Mouse (Mus musculus) ES-Bruce4 (cell line): ENCODE results near the gene Pomc. TPM values are rescaled to one million over a fixed set of nuclear protein-coding genes. Genes with fewer than 3 reads are reported as not detected.

Experiments
- H3K27ac ChIP-seq: 2 replicates; pipeline ENCODE4 v1.5.1; 2012; ENCODE audit warnings: low read length, inconsistent platforms; ENCODE audit not compliant: insufficient read depth
- H3K27me3 ChIP-seq: 2 replicates; pipeline ENCODE4 v1.6.1; 2012; ENCODE audit warnings: mild to moderate bottlenecking, low read length, inconsistent platforms; ENCODE audit not compliant: control insufficient read depth, poor library complexity, insufficient read depth, severe bottlenecking
- H3K36me3 ChIP-seq: 2 replicates; pipeline ENCODE4 v1.6.1; 2012; ENCODE audit warnings: inconsistent platforms, mild to moderate bottlenecking, low read length, moderate library complexity; ENCODE audit not compliant: control insufficient read depth, poor library complexity, insufficient read depth, severe bottlenecking
- H3K4me1 ChIP-seq: one replicate; pipeline ENCODE4 v1.8.1; 2011; ENCODE audit warnings: low read length; ENCODE audit not compliant: control insufficient read depth, insufficient read depth
- H3K4me3 ChIP-seq: 2 replicates; pipeline ENCODE4 v1.5.1; 2011; ENCODE audit warnings: low read depth, mild to moderate bottlenecking, low read length
- H3K9ac ChIP-seq: 2 replicates; pipeline ENCODE4 v1.6.1; 2012; ENCODE audit warnings: low read depth, mild to moderate bottlenecking, inconsistent platforms; ENCODE audit not compliant: poor library complexity, severe bottlenecking
- H3K9me3 ChIP-seq: replicated peaks from 2 replicates; pipeline ENCODE4 v1.6.1; 2012; ENCODE audit warnings: mild to moderate bottlenecking, low read length, inconsistent platforms; ENCODE audit not compliant: control insufficient read depth, poor library complexity, insufficient read depth, severe bottlenecking
- CTCF ChIP-seq: IDR thresholded peaks from one replicate; pipeline ENCODE4 v1.8.1; 2011; ENCODE audit warnings: low read depth, low read length
- EP300 ChIP-seq: IDR thresholded peaks from 2 replicates; pipeline ENCODE4 v1.6.1; 2011; ENCODE audit warnings: low read depth, low read length; ENCODE audit not compliant: insufficient read depth
- POLR2A ChIP-seq: IDR thresholded peaks from one replicate; pipeline ENCODE4 v1.8.1; 2011; ENCODE audit warnings: low read length; ENCODE audit not compliant: insufficient read depth
- polyA plus RNA-seq: library from polyadenylated mRNA; stranded (reverse); fragments of >200 nt; gene quantifications from 2 replicates; pipeline ENCODE4 v1.2.4, GENCODE M21; 2011; ENCODE audit warnings: low read depth; ENCODE audit not compliant: missing spikeins, insufficient read depth, insufficient read length

Gene Pomc
- polyA plus RNA-seq, 1 experiment: not detected

DNA sequence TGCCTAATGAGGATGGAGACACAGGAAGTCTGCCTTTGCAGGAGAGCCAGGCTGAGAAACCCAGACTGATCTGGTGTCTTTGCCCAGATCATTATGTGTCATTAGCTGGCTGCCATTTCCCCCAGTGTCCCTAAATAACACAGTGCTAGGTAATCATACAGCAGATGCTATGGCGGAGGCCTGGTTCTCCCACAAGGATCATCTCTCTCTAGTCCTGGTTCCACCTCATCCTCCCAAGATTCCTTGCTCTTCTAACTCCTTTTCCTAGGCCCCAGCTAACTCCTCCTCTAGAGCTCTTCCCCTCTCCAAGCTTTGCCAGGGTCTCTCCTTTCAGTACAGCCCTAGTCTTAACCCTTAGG lies 26.2 kb downstream of the Pomc start:
- H3K36me3 ChIP-seq: no peaks in the 10 kb centered on the region
- peak overlapping the region; percentile 27 for H3K4me3 ChIP-seq
- H3K9ac ChIP-seq: no peak overlapping the region
- H3K27ac ChIP-seq: peak overlapping the region; percentile 36
- no peaks in the 10 kb centered on the region for H3K4me1 ChIP-seq
- no peaks in the 10 kb centered on the region for H3K9me3 ChIP-seq
- TF ChIP-seq CTCF: no peak
- TF ChIP-seq POLR2A: no peak
- TF ChIP-seq EP300: no peak
- H3K27me3 ChIP-seq: no peaks in the 10 kb centered on the region

DNA sequence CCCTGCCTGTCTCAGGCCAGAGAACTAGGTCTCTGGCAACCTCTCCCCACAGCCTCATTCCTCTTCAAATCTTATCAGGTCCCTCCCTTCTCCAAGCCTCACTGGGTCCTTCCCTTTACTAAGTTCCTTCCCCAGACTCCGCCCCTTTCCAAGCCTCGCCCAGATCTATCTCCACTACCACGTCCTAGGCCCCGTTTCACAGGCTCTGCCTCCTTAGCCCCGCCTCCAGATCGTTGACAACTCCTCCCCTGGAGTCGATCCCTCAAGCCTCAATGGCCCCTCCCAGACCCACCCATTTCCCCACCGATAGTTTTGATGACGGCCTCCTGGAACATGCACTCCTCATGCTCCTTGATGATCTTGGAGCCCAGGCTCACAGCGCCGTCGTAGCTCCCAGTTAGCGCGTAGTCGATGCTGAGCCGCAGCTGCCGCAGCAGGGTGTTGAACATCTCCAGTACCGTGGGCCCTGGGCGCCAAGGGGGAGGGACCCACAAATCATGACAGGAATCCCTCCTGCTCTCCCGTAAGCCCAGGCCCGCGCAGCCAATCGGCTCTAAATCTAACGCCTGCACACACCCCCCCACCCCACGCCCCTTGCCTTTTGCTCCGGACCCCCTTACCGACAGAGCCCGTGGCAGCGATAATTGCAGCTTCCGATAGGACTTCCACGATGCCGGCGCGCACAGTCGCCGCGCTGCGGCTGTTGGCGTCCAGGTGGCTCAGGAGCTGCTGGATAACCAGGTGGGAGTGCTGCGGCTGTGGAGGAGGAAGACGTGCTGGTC lies 26.8 kb downstream of the Pomc start:
- peak overlapping the region; percentile 16 for H3K9ac ChIP-seq
- no peaks in the 10 kb centered on the region for H3K4me1 ChIP-seq
- peak overlapping the region; percentile 93 for H3K4me3 ChIP-seq
- H3K9me3 ChIP-seq: no peaks in the 10 kb centered on the region
- H3K27me3 ChIP-seq: no peaks in the 10 kb centered on the region
- no peaks in the 10 kb centered on the region for H3K36me3 ChIP-seq
- peak overlapping the region; percentile 36 for H3K27ac ChIP-seq
- no peak for TF ChIP-seq POLR2A
- TF ChIP-seq EP300: no peak

DNA sequence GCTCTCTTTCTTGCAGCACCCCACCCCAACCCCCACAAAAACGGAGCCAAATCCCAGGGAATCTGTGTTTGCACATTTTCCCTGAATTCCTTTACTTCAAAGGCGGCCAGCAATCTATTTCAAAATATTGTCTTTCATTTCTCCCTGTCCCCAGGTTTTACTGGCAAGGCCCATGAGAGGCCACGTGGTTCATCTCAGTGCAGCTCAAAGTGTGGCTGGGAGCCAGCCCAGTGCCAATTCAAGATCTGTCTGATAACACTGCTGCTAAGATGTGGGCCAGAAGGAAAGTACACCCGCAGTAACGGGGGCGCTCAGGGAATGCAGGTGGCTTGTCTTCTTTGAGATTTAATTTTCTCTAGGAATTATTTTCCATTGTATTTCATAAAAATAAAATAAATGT lies 27.5 kb downstream of the Pomc start:
- no peak for TF ChIP-seq POLR2A
- TF ChIP-seq EP300: no peak
- TF ChIP-seq CTCF: no peak
- no peak overlapping the region for H3K27ac ChIP-seq
- H3K9ac ChIP-seq: peak overlapping the region; percentile 16

DNA sequence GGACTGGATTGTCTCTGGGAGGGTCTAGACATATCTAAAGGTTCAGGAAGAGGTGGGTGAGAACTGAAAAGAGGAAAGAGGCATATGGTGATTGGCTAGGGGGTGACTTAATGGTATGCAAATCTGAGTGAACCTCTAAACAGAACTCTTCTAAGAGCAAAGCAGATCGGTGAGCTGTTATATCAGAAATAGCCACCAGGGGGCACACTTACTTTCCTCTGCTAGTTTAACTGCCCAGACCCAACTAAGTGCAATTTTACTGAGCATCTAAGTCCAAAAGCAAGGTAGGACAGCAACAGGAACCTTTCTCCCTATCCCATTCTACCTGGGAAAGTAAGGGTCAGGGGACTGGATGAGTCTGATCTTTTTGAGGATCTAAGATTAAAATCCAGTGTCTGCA lies 29.0 kb downstream of the Pomc start:
- no peak for TF ChIP-seq EP300
- TF ChIP-seq CTCF: peak; percentile 20
- TF ChIP-seq POLR2A: no peak
- H3K9ac ChIP-seq: no peak overlapping the region
- no peaks in the 10 kb centered on the region for H3K36me3 ChIP-seq
- H3K27me3 ChIP-seq: no peaks in the 10 kb centered on the region
- H3K4me3 ChIP-seq: no peak overlapping the region
- no peaks in the 10 kb centered on the region for H3K9me3 ChIP-seq
- H3K27ac ChIP-seq: no peak overlapping the region
- no peaks in the 10 kb centered on the region for H3K4me1 ChIP-seq

More for the DNA sequence above, 27.5 kb downstream of the Pomc start:
- 0 out of 2 replicates have a peak overlapping the region, but pooled peaks have one; percentile 93 for H3K4me3 ChIP-seq
- H3K36me3 ChIP-seq: no peaks in the 10 kb centered on the region
- H3K4me1 ChIP-seq: no peaks in the 10 kb centered on the region
- H3K9me3 ChIP-seq: no peaks in the 10 kb centered on the region
- H3K27me3 ChIP-seq: no peaks in the 10 kb centered on the region

DNA sequence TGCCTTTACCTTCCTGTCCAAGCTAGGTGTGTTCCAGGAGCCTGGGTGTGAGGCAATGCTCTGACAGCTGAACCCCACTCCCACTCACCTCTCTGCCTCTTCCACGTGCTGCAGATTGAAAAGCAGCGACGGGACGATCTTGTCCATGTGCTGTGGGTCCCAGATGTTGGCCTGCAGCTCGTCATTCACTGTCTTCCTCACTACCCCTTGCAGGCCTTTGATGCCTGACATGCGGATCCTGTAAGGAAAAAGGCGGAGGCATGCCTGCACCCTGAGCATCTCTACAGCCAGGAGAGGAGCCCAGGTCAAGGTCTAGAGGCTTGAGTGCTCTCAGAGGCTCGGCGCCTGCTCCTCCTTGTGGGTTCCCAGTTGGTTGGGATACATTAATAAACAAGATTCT lies 29.7 kb downstream of the Pomc start:
- H3K9ac ChIP-seq: no peak overlapping the region
- no peaks in the 10 kb centered on the region for H3K27me3 ChIP-seq
- no peak overlapping the region for H3K4me3 ChIP-seq
- no peak overlapping the region for H3K27ac ChIP-seq
- no peaks in the 10 kb centered on the region for H3K4me1 ChIP-seq
- no peaks in the 10 kb centered on the region for H3K9me3 ChIP-seq
- no peaks in the 10 kb centered on the region for H3K36me3 ChIP-seq
- no peak for TF ChIP-seq EP300
- TF ChIP-seq POLR2A: no peak
- TF ChIP-seq CTCF: no peak

DNA sequence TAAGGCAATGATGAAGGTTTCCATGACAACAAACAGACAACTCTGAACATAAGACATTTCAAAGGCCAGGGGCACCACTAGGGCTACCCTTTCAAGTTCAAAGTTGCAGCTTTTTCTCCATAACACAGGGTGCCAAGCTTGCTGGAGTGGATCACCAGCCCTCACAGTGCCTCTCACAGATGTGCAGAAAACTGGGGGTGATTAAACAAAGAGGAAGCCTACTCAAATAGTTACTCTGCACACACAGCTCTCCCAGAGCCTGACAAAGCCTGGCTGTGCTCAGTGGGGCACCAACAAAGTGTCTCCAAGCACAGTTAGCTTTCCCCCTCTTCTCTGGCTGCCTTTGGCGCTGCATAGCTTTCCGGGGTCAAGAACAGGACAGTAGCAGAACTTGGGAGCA lies 35.2 kb downstream of the Pomc start:
- no peak for TF ChIP-seq EP300
- no peak for TF ChIP-seq POLR2A
- no peak for TF ChIP-seq CTCF
- no peaks in the 10 kb centered on the region for H3K4me1 ChIP-seq
- no peaks in the 10 kb centered on the region for H3K27me3 ChIP-seq
- H3K4me3 ChIP-seq: no peak overlapping the region
- no peak overlapping the region for H3K9ac ChIP-seq
- no peaks in the 10 kb centered on the region for H3K36me3 ChIP-seq
- no peak overlapping the region for H3K27ac ChIP-seq
- H3K9me3 ChIP-seq: no peaks in the 10 kb centered on the region
